Mouse (Mus musculus) lung, adult 2 months (tissue): ENCODE data around the gene Slc9a6.

ENCODE experiments used
- CTCF ChIP-seq: fragments of 200-500 bp; IDR thresholded peaks from 2 replicates; pipeline ENCODE4 v1.5.1; 2011; ENCODE audit warnings: mild to moderate bottlenecking, low read length, control low read depth; ENCODE audit not compliant: insufficient read depth
- POLR2A ChIP-seq: fragments of 200-500 bp; IDR thresholded peaks from 2 replicates; pipeline ENCODE4 v1.6.1; 2011; ENCODE audit warnings: low read depth, mild to moderate bottlenecking, control low read depth, low read length, borderline replicate concordance; ENCODE audit errors: extremely low read depth

- TF ChIP-seq POLR2A (no peak), CTCF (no peak)
These were observed 101.0 kb downstream of the Slc9a6 start for GRCm38 (mm10) chrX:56710522-56710921.
